Mouse (Mus musculus): ENCODE data around the gene Ifi27.
"Not testable (repeated sequence)": the region's sequence is repeated elsewhere in the genome, so short reads cannot be mapped to it uniquely, and the experiment has no call there.

Ifi27 gene

GRCm38 (mm10) chr12:103453361-103453760 lies 19.4 kb downstream of the Ifi27 start:
- DNase-seq (ENCODE audit: low read depth in 2 of 2, low spot score in 2 of 2) = no peak

GRCm38 (mm10) chr12:103456727-103457126 lies 22.7 kb downstream of the Ifi27 start:
- not testable (repeated sequence) for DNase-seq (ENCODE audit: low read depth in 2 of 2, low spot score in 2 of 2)

- DNase-seq (ENCODE audit: low read depth in 2 of 2, low spot score in 2 of 2) = no peak
Observed at GRCm38 (mm10) chr12:103457140-103457539, 23.1 kb downstream of the Ifi27 start, which contains the start of gene Ifi27l2b. Ifi27l2b (minus strand) TSS chr12:103457223.

GRCm38 (mm10) chr12:103474481-103474880 lies 40.5 kb downstream of the Ifi27 start:
- no peak for DNase-seq (ENCODE audit: low read depth in 2 of 2, low spot score in 2 of 2)

DNA sequence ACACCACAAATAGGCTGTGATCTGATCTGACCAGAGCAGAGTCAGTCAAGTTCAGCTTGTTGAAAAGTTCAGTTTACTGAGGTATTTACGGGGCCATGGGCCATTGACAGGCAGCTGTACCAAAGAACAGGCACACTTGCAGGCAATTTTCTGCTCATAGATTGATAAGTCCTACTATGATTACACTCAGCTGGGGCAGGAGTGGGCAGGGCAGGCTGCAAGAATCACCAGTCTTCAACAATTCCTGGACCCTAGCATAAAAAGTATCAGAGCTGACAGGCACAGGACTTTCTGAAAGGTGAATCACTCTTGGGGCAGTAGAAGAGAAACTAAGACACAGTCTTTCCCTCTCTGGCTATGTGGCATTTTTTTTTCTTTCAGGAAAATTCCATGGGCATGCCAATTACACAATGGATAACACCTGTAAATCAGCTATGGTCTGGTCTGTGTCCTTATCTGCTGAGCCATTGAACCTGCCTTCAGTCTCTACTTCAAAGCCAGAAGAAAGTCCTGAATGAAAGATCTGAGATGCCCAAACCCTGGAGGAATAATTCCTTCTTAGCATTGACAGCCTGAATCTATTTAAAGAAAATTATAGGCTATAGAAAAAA lies 42.9 kb downstream of the Ifi27 start:
- no peak for DNase-seq (ENCODE audit: low read depth in 2 of 2, low spot score in 2 of 2)

DNA sequence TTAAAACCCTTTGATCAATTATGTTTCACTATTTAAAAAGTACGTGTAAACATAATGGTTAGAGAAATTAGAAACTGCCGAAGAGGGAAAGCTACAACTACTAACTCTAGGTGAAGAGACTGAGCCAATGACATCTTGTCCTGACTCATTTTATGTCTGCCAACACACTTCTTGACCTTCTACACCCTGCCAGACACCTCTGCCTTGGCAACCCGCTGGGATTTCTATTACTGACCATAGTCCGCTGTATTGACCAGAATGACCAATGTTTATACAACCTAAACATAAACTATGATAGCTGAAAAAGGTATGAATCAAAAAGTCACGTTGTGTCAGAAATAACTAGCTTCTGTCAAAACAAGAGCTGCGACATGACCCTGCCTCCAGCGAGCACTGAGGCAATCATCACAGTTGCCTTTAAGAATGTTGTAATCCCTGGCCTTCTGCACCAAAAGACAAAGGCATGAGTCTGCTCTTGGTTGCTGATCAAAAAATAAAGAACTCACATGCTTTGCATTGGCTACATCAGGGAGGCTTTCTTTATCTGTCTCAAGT lies 43.5 kb downstream of the Ifi27 start:
- no peak for DNase-seq (ENCODE audit: low read depth in 2 of 2, low spot score in 2 of 2)

DNA sequence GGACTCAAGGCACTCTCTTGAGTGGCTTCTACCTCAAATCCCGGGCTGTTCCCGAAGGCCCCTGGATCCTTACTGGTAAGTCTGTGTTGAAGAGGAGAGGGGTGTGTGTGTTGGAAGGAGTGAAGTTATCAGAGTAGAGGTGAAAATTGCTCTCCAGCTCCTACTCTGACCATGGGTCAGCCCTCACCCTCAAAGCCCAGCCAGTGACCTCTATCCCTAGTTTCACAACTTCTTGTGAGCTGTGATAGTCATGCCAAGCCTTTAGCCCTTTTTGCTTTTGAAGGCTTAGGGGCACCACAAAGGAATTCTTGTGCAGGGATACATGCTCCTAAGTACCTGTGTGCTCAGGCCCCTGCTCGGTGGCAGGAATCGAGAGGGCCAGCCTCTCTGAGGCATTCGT lies 47.7 kb downstream of the Ifi27 start:
- no peak for DNase-seq (ENCODE audit: low read depth in 2 of 2, low spot score in 2 of 2)

DNA sequence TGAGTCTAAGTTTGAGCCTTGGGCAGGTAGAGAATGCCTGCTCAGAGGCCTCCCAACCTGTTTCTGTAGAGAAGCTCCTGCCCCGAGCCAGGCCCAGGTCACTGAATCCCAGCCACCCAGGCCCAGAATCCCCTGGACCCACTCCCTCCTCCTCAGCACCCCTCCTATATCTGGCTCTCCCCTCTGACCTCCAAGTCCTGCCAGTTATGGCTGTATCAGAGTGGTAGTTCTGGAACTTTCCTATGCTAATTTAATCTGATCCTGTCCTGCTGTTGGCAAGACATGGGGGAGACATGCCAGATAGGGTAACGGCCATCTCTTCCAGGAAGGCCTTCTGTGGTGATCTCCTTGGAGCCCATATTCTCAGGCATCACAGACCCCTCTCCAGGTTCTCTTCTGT lies 48.8 kb downstream of the Ifi27 start:
- no peak for DNase-seq (ENCODE audit: low read depth in 2 of 2, low spot score in 2 of 2)

DNA sequence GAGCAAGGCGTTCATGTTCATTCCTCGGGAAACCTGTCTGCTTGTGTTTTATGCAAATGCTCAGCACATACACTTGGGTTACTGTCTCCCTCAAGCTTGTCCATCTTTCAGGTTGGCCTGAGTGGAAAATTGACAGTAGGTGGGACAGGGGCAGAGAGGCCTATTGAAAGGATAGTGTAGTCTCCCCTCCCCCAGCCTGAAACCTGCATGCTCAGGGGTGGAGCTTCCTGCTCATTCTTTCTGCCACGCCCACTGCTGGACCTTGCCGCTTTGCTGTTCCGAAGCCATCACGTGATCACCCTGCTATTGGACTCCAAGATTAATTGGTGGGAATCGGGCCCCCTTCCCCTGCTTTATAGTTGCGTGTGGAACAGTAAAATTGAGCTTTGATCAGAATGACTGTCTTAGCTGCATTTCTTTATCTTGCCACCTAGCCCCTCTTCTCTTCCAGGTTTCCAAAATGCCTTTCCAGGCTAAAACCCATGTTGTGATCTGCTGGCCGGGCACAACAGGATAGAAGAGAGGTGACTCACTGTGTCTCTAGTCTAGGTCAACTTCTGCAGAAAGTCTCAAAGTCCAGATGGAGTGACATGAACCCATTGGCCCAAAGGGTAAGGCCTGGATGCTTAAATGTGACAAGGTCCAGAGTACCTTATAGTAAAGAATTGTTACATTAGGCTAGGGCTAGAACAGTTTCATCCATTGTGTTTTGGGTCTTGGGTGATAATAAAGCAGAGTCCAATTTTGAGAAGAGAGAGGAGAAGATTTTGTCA lies 50.4 kb downstream of the Ifi27 start:
- not testable (repeated sequence) for DNase-seq (ENCODE audit: low read depth in 2 of 2, low spot score in 2 of 2)

- no peak for DNase-seq (ENCODE audit: low read depth in 2 of 2, low spot score in 2 of 2)
Observed at GRCm38 (mm10) chr12:103486726-103487125, 52.7 kb downstream of the Ifi27 start.

GRCm38 (mm10) chr12:103487276-103487675 lies 53.3 kb downstream of the Ifi27 start:
- no peak for DNase-seq (ENCODE audit: low read depth in 2 of 2, low spot score in 2 of 2)

DNA sequence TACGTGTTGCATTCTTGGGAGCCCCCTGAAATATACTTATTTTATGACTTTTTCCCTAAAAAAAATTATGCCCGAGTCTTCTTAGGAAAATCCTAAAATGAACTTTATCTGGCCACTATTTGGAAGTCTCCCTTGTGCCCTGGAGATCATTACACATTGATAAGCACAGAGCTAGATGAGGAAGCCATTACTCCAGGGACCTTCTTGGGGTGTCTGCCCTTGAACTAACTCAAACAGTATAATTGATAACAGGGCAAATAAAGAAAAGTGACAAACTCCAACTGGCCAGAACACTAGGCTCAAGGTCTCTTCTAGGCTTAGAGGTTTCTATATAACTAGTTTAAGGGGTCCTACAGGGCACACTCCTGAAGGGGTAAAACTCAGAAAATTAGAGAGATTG lies 53.7 kb downstream of the Ifi27 start:
- DNase-seq (ENCODE audit: low read depth in 2 of 2, low spot score in 2 of 2) = no peak

Measured in CD8-positive naive resting alpha-beta T cell, adult 2 months (primary cell).